Mouse (Mus musculus) adrenal gland, postnatal 10 days (tissue): Measurements from ENCODE around the gene Zfp646. TPM values are rescaled to one million over a fixed set of nuclear protein-coding genes. Genes with fewer than 3 reads are reported as not detected.
"Not testable (repeated sequence)": the region's sequence is repeated elsewhere in the genome, so short reads cannot be mapped to it uniquely, and the experiment has no call there.

Source experiments
- DNase-seq: peaks from one replicate; pipeline ENCODE4 v3.0.0; 2021; ENCODE audit warnings: mixed read lengths
- total RNA-seq, 2 experiments: library from RNA; stranded (reverse); gene quantifications; 2 replicates each; pipeline ENCODE4 v1.2.3; 2021

Zfp646 gene
- total RNA-seq, 2 experiments from 2014 or later: 29.8 to 35.6 TPM

DNA sequence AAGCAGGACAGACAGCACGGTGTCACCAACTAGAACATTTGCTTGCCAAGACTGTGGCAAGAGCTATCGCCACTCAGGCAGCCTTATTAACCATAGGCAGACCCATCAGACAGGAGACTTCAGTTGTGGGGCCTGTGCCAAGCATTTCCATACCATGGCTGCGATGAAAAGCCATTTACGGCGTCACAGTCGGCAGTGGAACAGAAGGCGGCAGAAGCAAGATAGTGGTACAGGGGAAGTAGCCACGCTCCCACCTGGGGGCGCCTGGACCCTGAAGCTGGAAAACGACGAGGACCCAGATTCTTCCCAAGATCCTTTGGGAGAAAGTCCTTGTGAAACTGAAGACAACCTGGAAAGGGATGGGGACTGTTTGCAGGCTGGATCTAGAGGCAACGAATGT lies 4.4 kb downstream of the Zfp646 start:
- no peak for DNase-seq

DNA sequence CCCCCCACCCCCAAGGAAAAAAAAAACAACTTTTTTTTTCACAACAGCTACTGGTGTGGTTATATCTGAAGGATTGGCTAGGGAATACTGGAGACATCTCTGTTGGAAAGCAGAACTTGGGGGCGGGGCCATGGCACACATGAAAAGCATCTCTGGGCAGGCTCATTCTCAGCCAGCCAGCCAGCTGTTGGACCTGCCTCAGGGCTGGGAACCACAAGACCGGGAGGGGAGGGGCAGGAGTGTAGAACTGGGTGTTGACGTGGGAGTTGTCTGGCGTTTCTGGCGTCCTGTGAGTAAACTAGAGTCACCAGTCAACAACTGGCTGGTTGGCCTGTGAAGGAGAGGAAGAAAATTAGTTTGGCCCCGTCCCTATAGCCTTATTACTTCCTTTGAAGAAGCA lies 9.9 kb downstream of the Zfp646 start:
- DNase-seq: peak; percentile 52

DNA sequence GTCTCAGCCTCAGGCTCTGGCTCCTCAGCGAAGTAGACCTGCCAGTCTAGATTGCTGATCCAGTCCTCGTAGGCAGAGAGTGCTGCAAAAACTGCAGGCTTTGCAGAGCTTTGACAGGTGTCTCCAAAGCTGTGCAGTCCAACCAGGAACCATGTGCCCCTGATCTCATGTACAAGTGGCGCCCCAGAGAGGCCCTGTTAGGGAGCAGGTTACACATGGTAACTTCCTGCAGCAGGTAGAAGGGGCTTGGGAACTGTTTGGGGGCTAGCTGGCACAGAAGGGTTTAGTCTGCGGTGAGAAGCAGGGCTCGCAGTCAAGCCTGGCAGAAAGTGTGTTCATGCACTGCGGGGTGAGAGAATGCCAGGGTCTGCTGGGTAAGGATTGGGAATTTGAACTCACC lies 10.5 kb downstream of the Zfp646 start:
- no peak for DNase-seq

DNA sequence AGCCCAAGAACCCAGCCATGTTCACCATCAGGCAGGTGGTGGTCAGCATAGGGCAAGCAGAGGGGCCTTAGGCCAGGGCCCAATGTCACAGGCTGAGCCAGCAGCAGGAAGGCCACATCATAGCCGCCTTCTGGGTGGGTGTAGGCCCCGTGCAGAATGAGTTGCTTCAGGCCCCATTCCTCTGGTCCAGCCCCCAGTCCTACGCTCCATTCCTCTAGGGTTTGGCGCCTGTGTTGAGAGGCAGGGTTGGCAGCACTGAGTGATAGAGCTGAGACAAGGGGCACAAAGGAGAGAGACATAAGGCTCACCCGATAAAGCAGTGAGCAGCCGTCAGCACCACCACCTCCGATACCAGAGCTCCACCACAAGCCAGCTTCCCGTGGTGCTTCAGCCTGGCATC lies 11.2 kb downstream of the Zfp646 start:
- DNase-seq: no peak

DNA sequence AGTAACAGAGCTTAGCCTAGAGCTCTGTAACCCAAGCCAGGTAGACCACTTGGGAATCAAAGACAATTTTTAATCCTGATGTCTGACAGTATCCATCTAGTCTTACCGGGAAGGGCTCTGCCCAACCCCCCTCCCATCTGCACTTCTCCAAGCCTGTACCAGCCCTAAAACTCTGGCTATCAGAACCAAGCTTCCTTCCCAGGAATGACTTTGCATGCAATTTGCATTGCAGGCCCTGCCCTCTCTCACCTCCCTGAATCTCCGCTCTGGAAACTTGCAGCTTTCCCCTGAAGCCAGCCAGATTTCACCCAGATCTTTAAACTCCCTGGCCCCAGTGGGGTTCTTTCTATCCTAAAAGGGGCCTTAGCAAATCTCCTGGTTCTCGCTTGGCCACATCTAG lies 11.8 kb downstream of the Zfp646 start:
- no peak for DNase-seq

DNA sequence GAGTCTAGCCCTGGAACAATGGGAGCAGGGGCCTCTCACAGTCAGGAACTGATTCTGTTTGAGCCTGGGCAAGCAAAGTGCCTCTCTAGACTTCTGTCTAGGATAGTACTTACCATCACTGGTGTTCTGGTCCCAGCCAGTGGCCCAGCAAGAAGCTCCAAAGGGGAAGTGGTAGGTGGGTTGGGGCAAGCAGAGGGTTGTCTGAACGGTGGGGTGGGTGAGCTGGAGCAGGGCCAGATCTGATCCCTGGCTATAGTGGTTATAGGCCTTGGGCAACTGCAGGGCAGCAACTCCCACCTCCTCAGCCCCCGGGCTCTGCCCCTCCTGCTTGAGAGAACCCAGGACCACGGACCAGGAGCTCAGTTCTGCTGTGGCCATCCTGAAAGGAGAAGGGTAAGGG lies 12.8 kb downstream of the Zfp646 start:
- no peak for DNase-seq

DNA sequence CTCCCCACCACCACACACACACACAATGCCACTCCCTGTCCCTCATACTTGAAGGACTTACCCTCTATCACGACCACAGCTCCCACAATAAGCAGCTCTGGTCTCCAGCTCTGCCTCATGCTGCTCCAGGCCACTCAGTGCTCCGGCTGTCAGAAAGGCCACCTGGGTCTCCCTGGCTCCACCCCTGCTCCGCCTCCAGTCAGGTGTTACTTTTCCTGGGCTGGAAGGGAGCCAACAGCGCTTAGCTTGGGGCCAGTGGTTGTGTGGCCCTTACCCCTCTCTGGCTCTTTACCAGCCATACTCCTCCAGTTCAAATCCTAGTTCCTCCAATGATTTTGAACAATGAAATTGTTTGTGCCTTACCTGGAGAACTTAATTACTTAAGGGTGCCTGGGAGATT lies 14.8 kb downstream of the Zfp646 start, which contains the start of gene Prss53:
Prss53 (minus strand) TSS at position 173 of the 400 bp plus-strand sequence.
- no peak for DNase-seq

DNA sequence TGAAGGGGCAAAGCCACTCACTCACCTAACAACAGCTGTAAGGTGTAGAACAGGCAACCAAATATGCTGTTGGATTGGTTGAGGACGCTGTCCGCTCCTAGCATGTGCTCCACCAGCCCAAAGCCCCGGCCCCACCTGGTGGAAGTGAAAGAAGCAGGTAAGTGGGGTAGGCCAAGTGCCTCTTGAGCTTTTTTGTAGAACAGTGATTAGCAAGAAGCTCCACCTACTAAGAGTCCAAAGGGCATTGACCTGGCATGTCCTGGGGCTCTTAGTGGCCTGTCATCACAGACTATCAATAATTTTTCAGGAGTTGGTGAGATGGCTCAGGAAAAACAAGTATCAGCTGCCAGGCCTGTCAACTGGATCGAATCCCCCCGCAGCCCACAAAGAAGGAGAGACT lies 18.5 kb downstream of the Zfp646 start:
- no peak for DNase-seq

DNA sequence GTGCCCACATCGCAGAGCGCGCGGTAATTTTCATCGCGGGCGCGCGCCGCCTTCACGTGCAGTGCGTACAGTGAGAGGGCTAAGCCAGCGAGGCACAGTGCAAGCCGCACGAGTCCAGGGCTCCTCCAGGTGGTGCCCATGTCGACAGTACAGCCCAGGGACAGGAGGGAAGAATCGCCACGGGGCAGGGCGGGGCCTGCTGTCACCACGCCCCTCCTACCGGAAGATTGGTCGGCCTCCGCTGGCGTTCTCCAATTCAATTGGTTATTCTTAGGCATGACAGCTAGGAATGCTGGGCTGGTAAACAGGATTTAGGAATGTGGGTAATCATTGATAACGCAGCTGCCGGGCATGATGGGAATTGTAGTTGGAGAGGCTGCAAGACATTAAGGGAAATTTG lies 19.4 kb downstream of the Zfp646 start, which contains the start of the genes Gm21974 and Vkorc1:
Gm21974 (minus strand) TSS at position 13 of the 400 bp plus-strand sequence.
Vkorc1 (minus strand) TSS at position 176 of the 400 bp plus-strand sequence.
- peak; percentile 96 for DNase-seq

DNA sequence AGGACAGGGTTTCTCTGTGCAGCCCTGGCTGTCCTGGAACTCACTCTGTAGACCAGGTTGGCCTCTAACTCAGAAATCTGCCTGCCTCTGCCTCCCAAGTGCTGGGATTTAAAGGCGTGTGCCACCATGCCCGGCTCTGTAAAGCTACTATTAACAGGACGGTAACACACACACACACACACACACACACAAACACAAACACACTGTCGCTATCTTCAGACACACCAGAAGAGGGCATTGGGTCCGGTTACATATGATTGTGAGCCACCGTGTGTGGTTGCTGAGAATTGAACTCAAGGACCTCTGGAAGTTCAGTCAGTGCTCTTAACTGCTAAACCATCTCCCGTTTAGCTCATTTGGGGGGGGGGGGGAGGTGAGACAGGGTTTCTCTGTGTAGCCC lies 19.9 kb downstream of the Zfp646 start:
- DNase-seq: not testable (repeated sequence)

DNA sequence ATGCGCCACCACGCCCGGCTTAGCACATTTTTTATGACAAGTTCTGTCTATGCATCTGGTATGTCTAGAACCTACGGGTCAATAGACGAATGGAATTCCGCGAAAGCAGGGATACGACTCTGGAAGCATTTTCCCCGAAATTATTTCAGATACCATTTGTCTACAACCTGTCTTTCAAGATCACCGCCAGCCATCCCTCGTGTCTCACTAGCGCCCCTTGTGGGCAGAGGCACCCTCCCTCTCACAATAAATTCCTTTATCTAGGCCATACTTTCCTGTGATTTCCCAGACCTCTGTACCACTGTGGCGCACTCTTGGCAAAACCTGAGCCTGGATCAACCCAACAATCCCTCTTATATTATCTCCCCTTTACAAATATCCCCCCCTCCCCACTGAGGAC lies 20.4 kb downstream of the Zfp646 start:
- DNase-seq: peak; percentile 69

DNA sequence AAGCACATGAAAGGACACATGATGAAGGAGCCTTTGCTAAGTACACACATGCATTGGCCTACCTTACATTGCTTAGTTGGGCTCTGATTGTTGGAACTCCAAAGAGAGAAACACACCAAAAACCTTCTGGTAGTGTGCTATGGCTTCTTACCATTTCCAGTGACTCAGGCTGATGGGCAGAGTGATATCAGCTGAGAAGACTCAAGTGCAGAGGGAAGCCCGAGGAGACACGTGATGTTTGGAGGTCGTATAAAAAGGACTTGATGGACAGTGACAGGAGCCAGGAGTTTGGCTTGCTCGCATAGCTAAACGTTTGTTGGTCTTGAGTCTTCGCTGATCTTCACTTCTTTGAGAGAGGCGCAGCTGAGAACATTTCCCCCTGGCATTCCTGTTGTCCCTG lies 21.5 kb downstream of the Zfp646 start:
- DNase-seq: no peak

DNA sequence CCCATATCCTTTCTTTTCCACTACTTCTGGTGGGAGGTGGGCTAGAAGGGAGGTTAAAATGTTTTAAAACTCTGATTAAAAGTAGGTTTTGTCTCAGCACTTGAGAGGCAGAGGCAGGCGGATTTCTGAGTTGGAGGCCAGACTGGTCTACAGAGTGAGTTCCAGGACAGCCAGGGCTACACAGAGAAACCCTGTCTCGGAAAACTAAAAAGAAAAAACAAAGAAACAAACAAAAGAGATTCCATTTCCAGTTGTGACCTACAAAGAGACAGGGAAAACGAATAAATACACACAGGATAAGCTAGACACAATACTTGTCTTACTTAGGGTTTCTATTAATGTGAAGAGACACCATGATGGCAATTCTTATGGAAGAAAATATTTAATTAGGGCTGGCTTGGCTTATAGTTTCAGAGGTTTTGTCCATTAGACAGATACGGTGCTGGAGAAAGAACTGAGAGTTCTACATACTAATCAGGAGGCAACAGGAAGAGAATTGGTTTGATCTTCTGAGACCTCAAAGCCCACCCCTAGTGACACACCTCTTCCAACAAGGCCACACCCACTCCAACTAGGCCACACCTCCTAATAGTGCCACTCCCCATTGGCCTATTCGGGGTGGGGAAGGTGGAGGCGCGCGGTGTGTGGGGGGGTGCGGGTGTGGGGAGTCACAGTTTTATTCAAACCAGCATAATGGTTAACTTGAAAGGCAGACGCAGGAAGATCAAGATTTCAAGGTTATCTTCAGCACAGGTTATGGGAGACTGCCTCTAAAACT lies 22.3 kb downstream of the Zfp646 start:
- DNase-seq: no peak

DNA sequence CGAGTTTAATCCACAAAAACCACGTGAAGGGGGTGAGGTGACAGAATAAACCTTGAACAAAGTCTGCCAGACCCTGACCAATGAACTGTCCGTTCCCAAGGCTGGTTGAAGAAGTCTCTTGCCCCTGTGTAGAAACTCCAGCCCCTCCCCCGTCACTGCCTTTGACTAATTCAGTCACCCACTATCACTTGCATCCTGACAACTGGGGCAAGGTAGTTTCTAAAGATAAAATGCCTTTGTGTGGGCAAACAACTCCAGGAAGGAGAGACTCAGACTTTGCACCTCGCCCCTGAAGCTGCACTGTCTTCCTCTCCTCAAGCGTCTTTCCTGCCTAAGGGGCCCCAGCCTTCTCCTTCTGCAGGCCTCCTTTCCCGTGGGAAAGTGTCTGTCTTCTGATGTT lies 24.0 kb downstream of the Zfp646 start:
- DNase-seq: no peak

DNA sequence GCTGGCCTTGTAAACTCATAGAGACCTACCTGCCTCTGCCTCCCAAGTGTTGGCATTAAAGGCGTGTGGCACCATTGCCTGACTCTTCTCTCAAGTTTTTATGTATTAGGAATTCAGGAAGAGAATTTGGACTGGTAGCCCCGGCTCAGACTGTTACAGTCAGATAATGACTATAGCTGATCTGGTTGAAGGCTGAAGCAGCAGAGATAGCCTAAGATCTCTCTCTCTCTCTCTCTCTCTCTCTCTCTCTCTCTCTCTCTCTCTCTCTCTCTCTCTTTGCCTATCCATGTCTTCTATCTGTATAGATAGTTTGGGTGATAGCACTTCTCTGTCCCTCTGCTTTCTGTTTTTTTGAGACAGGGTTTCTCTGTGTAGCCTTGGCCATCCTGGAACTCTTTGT lies 25.8 kb downstream of the Zfp646 start:
- DNase-seq: no peak

DNA sequence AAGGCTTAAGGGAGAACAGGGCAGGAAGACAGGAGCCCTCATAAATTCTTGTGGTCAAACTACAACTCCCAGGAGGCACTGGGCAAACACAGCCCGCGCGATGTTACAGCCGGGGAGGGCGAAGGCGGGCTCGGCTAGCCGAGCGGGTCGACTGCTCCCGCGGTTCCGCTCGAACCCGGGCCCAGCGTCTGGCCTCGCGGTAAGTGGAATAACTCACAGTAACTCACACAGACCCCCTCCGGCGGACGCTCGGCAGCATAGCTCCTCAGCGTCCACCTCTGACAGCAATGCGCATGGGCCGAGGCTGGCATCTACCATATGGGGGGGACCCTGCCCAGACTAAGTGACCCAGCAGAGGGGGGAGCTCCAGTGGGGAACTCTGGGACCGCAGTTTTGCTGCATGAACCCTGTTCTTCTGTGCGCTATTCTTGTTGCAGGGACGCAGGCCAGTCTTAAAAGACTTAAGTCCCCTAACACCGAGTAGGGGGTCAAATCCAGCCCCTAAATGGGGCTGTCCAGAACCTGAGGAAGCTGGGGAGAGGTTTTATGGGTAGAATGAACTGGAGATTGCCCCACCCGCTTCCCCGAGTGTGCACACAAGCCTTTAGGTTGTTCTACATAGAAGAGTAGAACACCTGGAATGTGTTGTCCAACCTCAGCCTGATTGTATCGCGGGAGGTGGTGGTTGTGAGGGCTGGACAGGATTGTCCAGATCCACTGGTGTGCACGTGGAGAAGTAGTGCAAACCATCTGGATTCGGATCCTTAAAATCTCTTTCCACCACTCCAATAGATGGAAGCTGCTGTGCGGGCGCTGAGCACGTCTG lies 28.2 kb downstream of the Zfp646 start, which contains the start of gene Bckdk:
Bckdk (plus strand) TSS at position 112 of the 826 bp plus-strand sequence.
- DNase-seq: peak; percentile 85

DNA sequence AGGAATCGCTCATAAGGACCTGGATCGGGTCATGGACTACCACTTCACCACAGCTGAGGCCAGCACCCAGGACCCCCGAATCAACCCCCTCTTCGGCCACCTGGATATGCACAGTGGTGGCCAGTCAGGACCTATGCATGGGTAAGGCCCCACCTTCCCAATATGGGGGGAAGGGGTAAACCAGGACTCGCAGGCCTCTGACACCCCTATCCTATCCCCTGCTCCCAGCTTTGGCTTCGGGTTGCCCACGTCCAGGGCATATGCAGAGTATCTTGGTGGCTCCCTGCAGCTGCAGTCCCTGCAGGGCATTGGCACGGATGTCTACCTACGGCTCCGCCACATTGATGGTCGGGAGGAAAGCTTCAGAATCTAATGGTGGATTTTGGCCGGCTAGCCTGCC lies 31.9 kb downstream of the Zfp646 start:
- no peak for DNase-seq

DNA sequence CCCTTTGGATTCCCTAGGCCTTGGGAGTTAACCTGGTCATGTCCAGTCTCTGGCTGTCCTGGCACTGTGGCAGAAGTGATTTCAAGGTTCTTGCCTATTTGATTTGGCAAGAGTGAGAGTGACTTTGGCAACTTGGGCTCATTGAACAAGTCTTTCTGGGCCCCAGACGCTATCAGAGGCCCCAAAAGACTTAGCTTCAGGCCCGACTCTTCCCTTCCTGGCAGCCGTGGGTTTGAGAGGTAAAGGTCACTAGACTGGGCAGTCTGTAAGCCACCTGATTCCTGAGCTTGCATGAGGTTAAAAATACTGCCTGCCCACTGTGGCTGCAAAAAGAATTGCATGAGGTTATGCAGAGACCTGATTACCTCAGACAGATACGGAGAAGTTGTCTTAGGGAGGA lies 32.6 kb downstream of the Zfp646 start:
- DNase-seq: peak; percentile 47

DNA sequence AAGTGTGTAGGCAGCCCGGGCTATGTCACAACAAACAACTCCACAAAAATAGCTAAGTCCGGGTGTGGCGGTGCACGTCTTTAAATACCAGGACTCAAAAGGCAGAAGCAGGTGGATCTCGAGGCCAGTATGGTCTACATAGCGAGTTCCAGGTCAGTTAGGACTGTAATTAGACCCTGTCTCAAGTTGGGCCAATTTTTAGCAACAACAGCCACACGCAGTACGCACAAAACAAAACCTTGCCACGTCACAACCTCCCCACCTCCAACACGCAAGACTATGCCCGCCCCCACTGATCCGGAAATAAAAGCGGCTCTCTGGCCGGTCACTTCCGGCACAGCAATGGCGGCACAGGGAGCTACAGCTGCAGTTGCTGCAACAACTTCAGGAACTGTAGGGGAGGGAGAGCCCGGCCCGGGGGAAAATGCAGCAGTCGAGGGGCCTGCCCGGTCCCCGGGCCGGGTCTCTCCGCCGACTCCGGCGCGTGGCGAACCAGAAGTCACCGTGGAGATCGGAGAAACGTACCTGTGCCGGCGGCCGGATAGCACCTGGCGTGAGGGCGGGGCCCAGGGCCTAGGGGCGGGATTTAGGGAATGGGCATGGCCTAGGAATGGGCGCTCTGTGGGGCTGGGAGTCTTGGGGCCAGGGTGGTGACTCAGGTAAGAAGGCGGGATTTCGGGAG lies 36.3 kb downstream of the Zfp646 start, which contains the start of gene Kat8:
Kat8 (plus strand) TSS at position 327 of the 682 bp plus-strand sequence.
- peak; percentile 95 for DNase-seq

DNA sequence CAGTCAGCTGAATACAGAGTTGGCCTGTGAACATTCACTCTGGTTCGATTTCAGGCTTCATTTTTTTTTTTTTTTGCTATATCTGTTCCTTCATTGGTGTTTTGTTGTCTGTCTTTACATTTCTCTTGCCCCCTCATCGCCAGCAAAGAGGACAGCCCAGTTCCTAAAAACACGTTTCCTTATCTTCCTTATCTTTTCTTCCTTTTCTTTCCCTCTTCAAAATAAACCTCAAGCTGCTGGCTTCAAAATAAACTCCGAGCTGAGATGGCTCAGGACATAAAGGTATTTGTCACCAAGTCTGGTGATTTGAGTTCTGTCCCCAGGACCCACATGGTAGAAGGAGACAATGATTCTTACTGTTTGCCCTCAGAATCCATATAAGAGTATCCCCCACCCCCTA lies 36.9 kb downstream of the Zfp646 start:
- DNase-seq: no peak

DNA sequence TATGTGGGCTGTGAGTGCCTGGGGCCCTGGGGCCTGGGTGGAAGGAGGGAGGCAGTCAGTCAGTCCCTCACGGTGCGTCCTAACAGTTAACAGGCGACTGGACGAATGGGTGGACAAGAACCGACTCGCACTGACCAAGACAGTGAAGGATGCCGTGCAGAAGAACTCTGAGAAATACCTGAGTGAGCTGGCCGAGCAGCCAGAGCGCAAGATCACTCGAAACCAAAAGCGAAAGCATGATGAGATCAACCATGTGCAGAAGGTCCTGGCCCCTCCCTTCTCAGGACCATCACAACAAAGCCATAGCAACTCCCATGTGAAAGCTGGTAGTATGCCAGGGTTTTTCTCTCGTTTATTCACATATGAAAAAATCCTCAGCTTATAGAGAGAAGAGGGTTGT lies 39.3 kb downstream of the Zfp646 start:
- DNase-seq: no peak

DNA sequence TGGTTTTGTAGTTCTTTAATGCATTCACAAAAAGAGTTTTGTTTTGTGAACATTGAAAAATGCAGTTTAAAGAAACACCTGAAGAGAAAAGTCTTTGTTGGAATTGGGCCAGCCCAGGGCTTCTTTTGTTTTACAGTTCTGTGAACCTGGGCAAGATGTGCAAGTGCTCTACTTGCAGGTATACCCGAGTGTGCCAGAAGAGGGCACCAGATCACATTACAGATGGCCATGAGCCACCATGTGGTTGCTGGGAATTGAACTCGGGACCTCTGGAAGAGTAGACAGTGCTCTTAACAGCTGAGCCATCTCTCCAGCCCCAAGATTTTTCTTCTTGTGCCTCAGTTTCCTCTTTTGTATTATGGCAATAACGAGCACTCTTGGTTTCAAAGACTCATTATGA lies 42.2 kb downstream of the Zfp646 start:
- peak; percentile 65 for DNase-seq

DNA sequence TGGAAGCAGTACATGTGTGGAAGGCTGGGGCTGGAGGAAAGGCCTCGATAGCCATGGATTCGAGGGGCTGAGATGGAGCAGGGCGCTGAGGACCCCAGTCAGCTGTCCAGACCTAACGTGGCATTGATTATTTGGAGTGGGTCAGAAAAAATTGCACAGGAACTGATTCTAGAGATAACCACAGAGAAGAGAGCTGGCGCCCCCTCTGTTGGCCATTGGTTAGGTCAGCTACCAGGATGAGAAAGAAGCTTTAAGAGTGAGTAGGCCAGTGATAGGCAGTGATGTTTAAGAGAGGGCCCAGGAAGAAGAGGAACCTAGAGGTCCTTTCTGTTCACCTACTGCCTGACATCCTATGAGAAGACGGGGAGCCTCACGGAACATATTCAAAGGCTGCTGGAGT lies 43.3 kb downstream of the Zfp646 start:
- DNase-seq: no peak
